Mouse (Mus musculus): ENCODE results near the gene Trim52.

GRCm38 (mm10) chr14:106119371-106119770 is 13.4 kb downstream of the Trim52 start:
- TF ChIP-seq CTCF (IDR thresholded peaks at IDR 0.05): no peak
- no peak for TF ChIP-seq EP300 (IDR thresholded peaks at IDR 0.05; ENCODE audit: insufficient read depth, low read depth, low read length)
- no peak for TF ChIP-seq POLR2A (IDR thresholded peaks at IDR 0.05; ENCODE audit: insufficient read depth, low read depth, low read length)

Measured in heart, adult 2 months (tissue).